Mouse (Mus musculus): Measurements from ENCODE around the gene Ssr2.

- TF ChIP-seq CTCF (IDR thresholded peaks at IDR 0.05; ENCODE audit: extremely low read depth, insufficient read depth, insufficient read length, insufficient replicate concordance), result no peak
- no peak for TF ChIP-seq POLR2A (IDR thresholded peaks at IDR 0.05; ENCODE audit: low read depth, low read length)
Observed at GRCm38 (mm10) chr3:88625531-88625930, 49.9 kb downstream of the Ssr2 start.
